Mouse (Mus musculus) erythroblast, adult 5-6 weeks (primary cell): ENCODE measurements around the gene Klf9. TPM values are rescaled to one million over a fixed set of nuclear protein-coding genes. Genes with fewer than 3 reads are reported as not detected.
A peak's percentile ranks its signal among the peaks of the same experiment; 100 is the strongest.

ENCODE experiments used
- ATAC-seq: replicated peaks from 2 replicates; pipeline ENCODE4 v1.8.0; 2016; ENCODE audit warnings: moderate number of reproducible peaks, mild to moderate bottlenecking, moderate TSS enrichment, inconsistent platforms; ENCODE audit not compliant: poor library complexity, low FRiP score, severe bottlenecking
- total RNA-seq, 2 experiments: library from RNA; stranded (forward) in 1 of 2; stranded (reverse) in 1 of 2; fragments of 150-400 nt in 1 of 2; fragments of 200-764, 138-1000 nt in 1 of 2; gene quantifications; 2 replicates each; pipeline versions ENCODE4 v1.2.3 to v1.2.4; 2015 to 2017; ENCODE audit warnings: low replicate concordance in 2 of 2

The Klf9 gene
- total RNA-seq, 2 experiments from 2014 or later: 2.5 to 6.1 TPM

GRCm38 (mm10) chr19:23159780-23160395 lies 18.9 kb downstream of the Klf9 start:
- no peak for ATAC-seq

- ATAC-seq: no peak
Measured at GRCm38 (mm10) chr19:23162387-23162809, 21.4 kb downstream of the Klf9 start.

DNA sequence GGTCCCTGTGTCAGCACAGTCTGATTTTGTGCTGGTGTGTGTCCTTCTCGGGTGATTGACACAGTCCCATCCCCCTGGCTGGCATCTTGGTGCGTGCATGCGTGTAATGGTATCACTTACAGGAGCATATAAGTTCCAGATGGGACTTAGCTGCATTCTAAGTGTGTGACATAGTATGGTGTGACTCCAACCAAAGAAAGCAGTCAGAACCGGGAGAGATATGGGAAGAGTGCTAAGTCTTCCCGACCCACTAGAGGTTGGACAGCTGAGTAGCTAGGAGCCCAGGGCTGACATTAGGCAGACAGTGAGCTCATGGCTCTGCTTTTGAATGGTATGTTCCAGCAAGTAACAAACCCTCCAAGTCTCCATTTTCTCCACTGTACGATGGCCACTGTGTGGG lies 21.9 kb downstream of the Klf9 start:
- no peak for ATAC-seq

- no peak for ATAC-seq
Measured at GRCm38 (mm10) chr19:23163361-23163760, 22.3 kb downstream of the Klf9 start.

GRCm38 (mm10) chr19:23164651-23165240 lies 23.7 kb downstream of the Klf9 start:
- ATAC-seq: no peak

DNA sequence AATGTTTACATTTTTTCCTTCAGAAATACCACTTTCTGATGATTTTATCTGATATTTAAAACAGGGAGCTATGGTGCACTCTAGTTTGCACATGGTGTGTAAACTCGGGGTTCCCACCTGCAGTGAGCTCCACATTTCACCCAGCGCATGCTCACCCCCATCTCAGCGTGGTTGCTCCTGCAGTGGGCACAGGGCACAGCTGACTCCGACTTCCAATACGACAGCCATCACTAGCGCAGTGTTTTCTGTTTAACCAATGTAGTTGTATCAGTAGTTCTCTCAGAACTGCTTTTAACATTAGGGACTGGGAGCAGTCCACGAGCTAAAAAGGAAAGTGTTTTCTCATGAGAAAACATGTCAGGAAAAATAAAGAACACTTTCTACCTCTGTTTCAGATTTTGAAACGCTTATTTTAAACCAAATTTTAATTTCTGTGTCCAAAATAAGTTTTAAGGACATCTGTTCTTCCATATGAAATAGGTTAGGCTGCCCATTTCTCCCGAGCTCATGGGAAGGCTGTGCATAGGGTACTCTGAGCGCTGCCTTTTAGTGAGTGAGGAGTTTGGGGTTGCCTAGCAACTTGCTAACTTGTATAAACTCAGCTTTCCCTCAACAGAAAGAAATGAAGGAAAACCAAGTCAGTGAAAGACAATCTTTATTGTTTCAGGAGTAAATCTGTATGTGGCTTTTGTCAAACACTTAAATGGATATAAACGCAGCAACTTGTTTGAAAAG lies 25.7 kb downstream of the Klf9 start:
- ATAC-seq: no peak

DNA sequence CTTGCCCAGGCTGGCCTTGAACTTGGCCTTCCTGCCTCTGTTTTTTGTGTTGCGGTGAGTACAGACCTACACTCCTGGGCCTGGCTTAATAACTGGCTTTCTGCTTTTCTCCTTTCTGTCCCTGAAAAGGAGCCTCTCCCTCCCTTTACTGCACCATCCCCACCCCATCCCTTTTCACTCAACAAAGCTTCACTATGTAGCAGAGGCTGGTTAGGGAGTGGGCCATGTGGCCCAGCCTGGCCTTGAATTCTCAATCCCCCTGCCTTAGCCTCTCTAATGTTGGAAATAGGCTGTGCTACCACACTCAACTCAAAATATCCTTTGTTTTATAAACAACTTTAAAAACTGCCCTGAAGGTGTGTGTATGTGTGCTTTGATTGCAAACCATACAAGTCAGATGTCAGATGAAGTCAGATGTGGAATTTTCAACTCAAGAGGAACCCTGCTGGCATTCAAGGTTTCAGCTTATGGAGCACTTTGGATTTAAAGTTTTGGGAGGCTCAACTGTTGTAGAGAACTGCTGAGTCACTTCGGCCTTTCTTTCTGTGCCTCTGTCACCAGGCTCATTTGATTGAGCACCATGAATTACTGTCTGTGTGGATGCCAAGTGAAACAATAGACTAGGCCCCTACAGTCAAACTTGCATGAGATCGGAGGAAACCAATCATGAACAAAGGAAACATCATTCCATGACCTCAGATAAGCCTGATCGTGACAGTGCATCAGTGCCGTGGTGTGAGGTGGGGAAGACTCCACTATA lies 28.1 kb downstream of the Klf9 start:
- ATAC-seq: no peak

GRCm38 (mm10) chr19:23169659-23170050 lies 28.6 kb downstream of the Klf9 start:
- 0 out of 2 replicates have a peak, but pooled peaks have one; percentile 39 for ATAC-seq

GRCm38 (mm10) chr19:23170476-23170875 lies 29.4 kb downstream of the Klf9 start:
- no peak for ATAC-seq

DNA sequence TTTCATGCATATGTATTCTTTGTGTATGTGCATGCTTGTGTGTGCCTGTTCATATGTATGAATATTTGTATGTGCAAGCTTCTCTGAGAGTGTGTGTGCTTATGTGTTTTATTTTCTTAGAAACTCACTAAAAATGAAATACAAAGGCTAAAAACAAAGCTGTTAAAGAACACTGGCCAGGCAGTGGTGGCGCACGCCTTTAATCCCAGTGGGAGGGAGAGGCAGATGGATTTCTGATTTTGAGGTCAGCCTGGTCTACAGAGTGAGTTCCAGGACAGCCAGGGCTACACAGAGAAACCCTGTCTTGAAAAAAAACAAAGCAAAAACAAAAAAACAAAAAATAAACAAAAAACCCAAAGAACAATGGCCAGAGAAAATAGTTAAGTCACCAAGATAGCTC lies 30.1 kb downstream of the Klf9 start:
- no peak for ATAC-seq

- ATAC-seq: no peak
Measured at GRCm38 (mm10) chr19:23175090-23175489, 34.1 kb downstream of the Klf9 start.

DNA sequence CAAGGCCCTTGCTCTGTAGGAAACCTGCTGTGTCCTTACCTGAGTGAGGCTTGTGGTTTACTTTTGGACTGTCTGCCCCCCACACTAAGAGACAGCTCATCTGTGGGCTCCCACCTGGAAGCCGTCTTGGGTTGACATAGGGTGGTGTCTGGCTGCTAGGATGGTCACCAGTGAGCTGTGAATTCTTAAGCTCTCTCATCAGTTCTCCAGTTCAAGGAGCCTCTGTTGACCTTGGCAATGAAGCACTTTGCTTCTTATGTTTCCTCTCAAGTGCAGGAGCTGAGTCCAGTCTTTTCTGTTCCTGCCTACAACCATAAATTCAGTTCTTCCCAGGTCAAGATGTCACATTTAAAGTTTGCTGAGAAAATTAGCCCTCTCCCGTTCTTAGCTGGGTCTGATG lies 34.5 kb downstream of the Klf9 start:
- no peak for ATAC-seq

DNA sequence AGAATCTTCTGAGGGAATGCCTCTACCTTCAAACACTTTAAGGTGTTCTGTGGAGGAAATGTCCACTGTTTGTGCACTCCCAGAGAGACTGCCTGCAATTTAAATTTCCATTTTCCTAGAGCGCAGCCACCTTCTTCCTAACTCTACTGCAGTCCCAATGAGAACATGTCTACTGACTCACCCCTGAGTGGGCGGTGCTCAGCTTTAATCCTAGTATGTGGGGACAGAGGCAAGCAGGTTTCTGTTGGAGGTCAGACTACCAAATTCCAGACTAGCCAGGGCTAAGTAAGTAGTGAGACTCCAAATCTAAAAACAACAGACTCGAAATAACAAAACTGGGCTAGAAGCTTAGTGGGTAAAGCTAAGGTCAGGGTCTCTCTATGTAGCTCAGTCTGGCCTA lies 37.5 kb downstream of the Klf9 start:
- ATAC-seq: no peak

DNA sequence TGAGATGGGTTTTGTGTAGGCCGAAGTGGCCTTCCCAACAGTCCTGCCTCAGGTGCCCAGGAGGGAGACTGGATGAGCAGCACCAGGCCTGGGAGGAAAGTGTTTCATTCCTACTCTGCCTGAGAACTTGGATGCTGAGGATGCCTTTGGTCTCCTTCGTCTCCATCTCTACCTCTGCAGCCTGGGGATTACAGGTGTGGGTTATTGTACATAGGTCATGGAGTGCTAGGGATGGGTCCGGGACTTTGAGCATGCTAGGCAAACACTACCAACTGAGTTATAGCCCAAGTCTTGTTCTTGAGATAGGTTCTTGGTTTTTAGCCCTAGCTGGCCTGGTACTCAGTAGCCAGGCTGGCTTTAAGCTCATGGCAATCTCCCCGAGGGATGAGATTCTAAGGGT lies 42.5 kb downstream of the Klf9 start:
- no peak for ATAC-seq

DNA sequence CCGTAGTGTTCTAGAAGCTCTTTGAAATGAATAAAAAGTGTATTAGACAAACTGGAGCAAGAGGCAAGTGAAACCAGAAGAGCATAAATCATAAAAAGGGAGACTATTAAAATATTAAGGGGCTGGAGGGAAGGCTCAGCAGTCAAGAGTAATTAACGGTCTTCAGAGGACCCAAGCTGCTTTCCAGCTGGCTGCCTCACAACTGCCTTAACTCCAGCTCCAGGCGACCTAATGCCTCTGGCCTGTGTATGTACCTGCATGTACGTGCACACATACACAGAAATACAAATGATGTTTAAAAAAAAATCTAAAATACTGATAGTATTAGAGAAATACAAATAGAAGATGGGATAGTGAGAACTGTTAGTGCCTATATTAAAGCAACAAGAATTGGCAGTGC lies 43.0 kb downstream of the Klf9 start:
- ATAC-seq: no peak

DNA sequence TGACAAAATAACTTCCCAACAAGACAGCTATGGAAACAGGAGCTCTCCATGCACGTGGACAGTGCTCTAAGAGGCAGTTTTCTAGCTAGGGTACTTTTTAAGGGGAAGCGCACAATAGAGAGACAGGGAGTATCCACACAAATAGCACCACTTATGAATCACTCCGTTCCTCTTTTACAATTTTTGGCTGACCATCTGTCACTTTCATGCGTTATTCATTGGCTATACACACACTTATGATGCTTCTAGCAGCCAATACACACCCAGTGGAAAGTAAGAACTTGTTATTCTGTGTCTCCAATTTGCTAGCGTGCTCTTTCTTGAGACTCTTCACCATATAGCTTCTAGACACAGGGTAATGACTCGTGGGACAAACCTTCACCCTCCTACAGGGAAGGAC lies 46.7 kb downstream of the Klf9 start:
- no peak for ATAC-seq

DNA sequence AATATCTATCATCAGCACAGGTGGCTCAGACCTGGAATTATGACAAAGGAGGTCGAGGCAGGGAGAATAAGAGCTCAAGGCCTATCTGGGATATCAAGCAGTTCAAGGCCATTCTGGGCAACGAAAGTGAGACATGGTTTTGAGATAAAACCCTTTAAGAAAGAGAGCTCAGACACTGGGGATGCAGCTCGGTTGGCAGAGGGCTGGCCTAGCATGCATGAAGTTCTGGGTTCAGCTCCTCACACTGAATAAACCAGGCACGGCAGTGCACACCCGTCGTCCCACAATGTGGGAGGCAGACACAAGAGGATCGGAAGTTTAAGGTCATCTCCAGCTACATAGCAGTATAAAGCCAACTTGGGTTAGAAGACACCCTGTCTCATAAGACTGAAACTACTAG lies 48.0 kb downstream of the Klf9 start:
- ATAC-seq: no peak

DNA sequence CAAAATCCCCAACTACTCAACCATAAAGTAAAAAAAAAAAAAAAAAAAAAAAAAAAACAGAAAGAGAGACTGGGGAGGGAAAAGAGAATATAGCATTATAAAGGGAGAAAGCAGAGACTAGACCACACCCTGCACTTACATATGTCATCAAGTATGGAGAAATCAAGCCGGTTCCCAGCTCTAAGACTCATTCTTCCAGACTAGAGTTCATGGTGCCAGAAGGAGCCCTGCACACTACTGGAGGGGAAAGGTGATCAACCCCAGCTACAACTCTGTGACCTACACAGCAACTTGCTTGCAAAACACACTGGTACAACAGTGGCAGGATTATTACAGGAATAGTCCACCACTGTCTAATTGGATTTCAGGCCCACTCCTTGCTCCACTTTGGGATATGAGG lies 48.7 kb downstream of the Klf9 start:
- ATAC-seq: no peak

DNA sequence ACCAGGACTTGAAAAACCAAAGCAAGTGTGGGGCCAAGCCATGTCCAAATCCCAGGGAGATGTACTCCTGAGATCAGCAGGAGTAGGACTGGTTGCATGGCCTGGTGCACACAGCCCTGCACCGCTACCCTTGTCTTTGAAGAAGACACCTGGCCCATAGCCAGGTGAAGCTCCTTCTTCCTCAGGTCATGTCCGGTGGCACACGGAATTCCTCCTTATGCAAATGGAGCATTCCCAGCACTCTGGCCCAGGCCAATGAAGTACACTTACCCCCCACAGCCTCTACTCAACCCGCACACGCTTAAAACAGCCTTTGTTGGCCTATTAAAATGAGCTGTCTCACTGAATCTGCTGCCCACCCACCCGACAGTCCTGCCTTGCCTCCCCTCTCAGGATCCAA lies 50.5 kb downstream of the Klf9 start:
- ATAC-seq: no peak

GRCm38 (mm10) chr19:23193076-23193475 lies 52.0 kb downstream of the Klf9 start:
- no peak for ATAC-seq

- ATAC-seq: no peak
Measured at GRCm38 (mm10) chr19:23202106-23202505, 61.1 kb downstream of the Klf9 start.
